Mouse (Mus musculus): ENCODE data around the gene Nub1. TPM values are rescaled to one million over a fixed set of nuclear protein-coding genes. Genes with fewer than 3 reads are reported as not detected.

Nub1 gene
- polyA plus RNA-seq, 1 experiment = 81.1 TPM

GRCm38 (mm10) chr5:24724805-24725204, 39.5 kb downstream of the Nub1 start:
- H3K9me3 ChIP-seq (replicated peaks; ENCODE audit: control insufficient read depth, insufficient read depth, low read length, poor library complexity, severe bottlenecking) = no peaks in the 10 kb centered on the region

GRCm38 (mm10) chr5:24725897-24726296, 40.6 kb downstream of the Nub1 start:
- Histone ChIP-seq H3K27me3 (ENCODE audit: control insufficient read depth, insufficient read depth, low read length, poor library complexity, severe bottlenecking) (no peaks in the 10 kb centered on the region), H3K36me3 (ENCODE audit: control insufficient read depth, insufficient read depth, low read length, poor library complexity, severe bottlenecking) (peaks cover 2% of the 10 kb centered on the region; the same call in 1 of the 2 replicates), H3K4me1 (ENCODE audit: control insufficient read depth, insufficient read depth, low read length) (peaks cover 2% of the 10 kb centered on the region), H3K9me3 (replicated peaks; ENCODE audit: control insufficient read depth, insufficient read depth, low read length, poor library complexity, severe bottlenecking) (no peaks in the 10 kb centered on the region), H3K9ac (ENCODE audit: low read depth, poor library complexity, severe bottlenecking) (no peak overlapping the region), H3K27ac (ENCODE audit: insufficient read depth, low read length) (no peak overlapping the region), H3K4me3 (ENCODE audit: low read depth, low read length) (no peak overlapping the region)
- TF ChIP-seq CTCF (IDR thresholded peaks at IDR 0.05; ENCODE audit: low read depth, low read length) = no peak
- TF ChIP-seq POLR2A (IDR thresholded peaks at IDR 0.05; ENCODE audit: insufficient read depth, low read length) = no peak
- no peak for TF ChIP-seq EP300 (IDR thresholded peaks at IDR 0.05; ENCODE audit: insufficient read depth, low read depth, low read length)

More at GRCm38 (mm10) chr5:24724805-24725204, 39.5 kb downstream of the Nub1 start:
- H3K9ac ChIP-seq (ENCODE audit: low read depth, poor library complexity, severe bottlenecking) = no peak overlapping the region
- no peak overlapping the region for H3K27ac ChIP-seq (ENCODE audit: insufficient read depth, low read length)
- H3K36me3 ChIP-seq (ENCODE audit: control insufficient read depth, insufficient read depth, low read length, poor library complexity, severe bottlenecking) = peaks cover 2% of the 10 kb centered on the region; the same call in 1 of the 2 replicates
- TF ChIP-seq EP300 (IDR thresholded peaks at IDR 0.05; ENCODE audit: insufficient read depth, low read depth, low read length) (no peak), POLR2A (IDR thresholded peaks at IDR 0.05; ENCODE audit: insufficient read depth, low read length) (no peak), CTCF (IDR thresholded peaks at IDR 0.05; ENCODE audit: low read depth, low read length) (no peak)
- peaks cover 2% of the 10 kb centered on the region for H3K4me1 ChIP-seq (ENCODE audit: control insufficient read depth, insufficient read depth, low read length)
- no peaks in the 10 kb centered on the region for H3K27me3 ChIP-seq (ENCODE audit: control insufficient read depth, insufficient read depth, low read length, poor library complexity, severe bottlenecking)
- no peak overlapping the region for H3K4me3 ChIP-seq (ENCODE audit: low read depth, low read length)

GRCm38 (mm10) chr5:24726901-24727836, 41.8 kb downstream of the Nub1 start:
- Histone ChIP-seq H3K36me3 (ENCODE audit: control insufficient read depth, insufficient read depth, low read length, poor library complexity, severe bottlenecking) (peaks cover 2% of the 10 kb centered on the region; the same call in 1 of the 2 replicates), H3K27ac (ENCODE audit: insufficient read depth, low read length) (no peak overlapping the region), H3K9ac (ENCODE audit: low read depth, poor library complexity, severe bottlenecking) (no peak overlapping the region), H3K9me3 (replicated peaks; ENCODE audit: control insufficient read depth, insufficient read depth, low read length, poor library complexity, severe bottlenecking) (no peaks in the 10 kb centered on the region), H3K27me3 (ENCODE audit: control insufficient read depth, insufficient read depth, low read length, poor library complexity, severe bottlenecking) (no peaks in the 10 kb centered on the region), H3K4me3 (ENCODE audit: low read depth, low read length) (no peak overlapping the region), H3K4me1 (ENCODE audit: control insufficient read depth, insufficient read depth, low read length) (peaks cover 2% of the 10 kb centered on the region)
- TF ChIP-seq CTCF (IDR thresholded peaks at IDR 0.05; ENCODE audit: low read depth, low read length) = no peak
- TF ChIP-seq POLR2A (IDR thresholded peaks at IDR 0.05; ENCODE audit: insufficient read depth, low read length) = no peak
- no peak for TF ChIP-seq EP300 (IDR thresholded peaks at IDR 0.05; ENCODE audit: insufficient read depth, low read depth, low read length)

GRCm38 (mm10) chr5:24729797-24730487, 44.6 kb downstream of the Nub1 start:
- H3K27me3 ChIP-seq (ENCODE audit: control insufficient read depth, insufficient read depth, low read length, poor library complexity, severe bottlenecking) = no peaks in the 10 kb centered on the region
- no peaks in the 10 kb centered on the region for H3K9me3 ChIP-seq (replicated peaks; ENCODE audit: control insufficient read depth, insufficient read depth, low read length, poor library complexity, severe bottlenecking)
- H3K9ac ChIP-seq (ENCODE audit: low read depth, poor library complexity, severe bottlenecking) = peak overlapping the region; percentile 74
- peaks cover 2% of the 10 kb centered on the region; the same call in 1 of the 2 replicates for H3K36me3 ChIP-seq (ENCODE audit: control insufficient read depth, insufficient read depth, low read length, poor library complexity, severe bottlenecking)
- peak overlapping the region; percentile 87 for H3K4me3 ChIP-seq (ENCODE audit: low read depth, low read length)
- H3K27ac ChIP-seq (ENCODE audit: insufficient read depth, low read length) = no peak overlapping the region
- H3K4me1 ChIP-seq (ENCODE audit: control insufficient read depth, insufficient read depth, low read length) = peaks cover 4% of the 10 kb centered on the region
- TF ChIP-seq POLR2A (IDR thresholded peaks at IDR 0.05; ENCODE audit: insufficient read depth, low read length) = no peak
- no peak for TF ChIP-seq EP300 (IDR thresholded peaks at IDR 0.05; ENCODE audit: insufficient read depth, low read depth, low read length)
- TF ChIP-seq CTCF (IDR thresholded peaks at IDR 0.05; ENCODE audit: low read depth, low read length) = no peak

- Histone ChIP-seq H3K27me3 (ENCODE audit: control insufficient read depth, insufficient read depth, low read length, poor library complexity, severe bottlenecking) (no peaks in the 10 kb centered on the region), H3K9ac (ENCODE audit: low read depth, poor library complexity, severe bottlenecking) (peak within 1 kb of the TSS; percentile 74), H3K36me3 (ENCODE audit: control insufficient read depth, insufficient read depth, low read length, poor library complexity, severe bottlenecking) (peaks cover 2% of the 10 kb centered on the region; the same call in 1 of the 2 replicates), H3K9me3 (replicated peaks; ENCODE audit: control insufficient read depth, insufficient read depth, low read length, poor library complexity, severe bottlenecking) (no peaks in the 10 kb centered on the region), H3K4me1 (ENCODE audit: control insufficient read depth, insufficient read depth, low read length) (peaks cover 4% of the 10 kb centered on the region), H3K4me3 (ENCODE audit: low read depth, low read length) (peak within 1 kb of the TSS; percentile 87), H3K27ac (ENCODE audit: insufficient read depth, low read length) (no peak within 1 kb of the TSS)
- TF ChIP-seq EP300 (IDR thresholded peaks at IDR 0.05; ENCODE audit: insufficient read depth, low read depth, low read length) = 0 out of 2 replicates have a peak, but pooled peaks have one; percentile 6
- no peak for TF ChIP-seq CTCF (IDR thresholded peaks at IDR 0.05; ENCODE audit: low read depth, low read length)
- no peak for TF ChIP-seq POLR2A (IDR thresholded peaks at IDR 0.05; ENCODE audit: insufficient read depth, low read length)
Measured at GRCm38 (mm10) chr5:24730488-24730871, 45.1 kb downstream of the Nub1 start, which contains the start of gene Wdr86. Wdr86 (minus strand) TSS chr5:24730727.
